Mouse (Mus musculus) embryonic fibroblast, embryonic 13.5 days (primary cell): ENCODE measurements around the gene Selenon. TPM values are rescaled to one million over a fixed set of nuclear protein-coding genes. Genes with fewer than 3 reads are reported as not detected.

Source experiments
- H3K27ac ChIP-seq: 2 replicates; pipeline ENCODE4 v1.5.1; 2012; ENCODE audit warnings: low read length, control low read depth, inconsistent platforms; ENCODE audit not compliant: insufficient read depth
- H3K4me1 ChIP-seq: 2 replicates; pipeline ENCODE4 v1.6.1; 2011; ENCODE audit warnings: low read length; ENCODE audit not compliant: control insufficient read depth, insufficient read depth
- H3K4me3 ChIP-seq: 2 replicates; pipeline ENCODE4 v1.5.1; 2011; ENCODE audit warnings: mild to moderate bottlenecking, control low read depth, low read length; ENCODE audit not compliant: insufficient read depth
- CTCF ChIP-seq: IDR thresholded peaks from 2 replicates; pipeline ENCODE4 v1.5.1; 2011; ENCODE audit warnings: mild to moderate bottlenecking, control low read depth, low read length, moderate library complexity, borderline replicate concordance; ENCODE audit not compliant: insufficient read depth
- POLR2A ChIP-seq: IDR thresholded peaks from 2 replicates; pipeline ENCODE4 v1.6.1; 2011; ENCODE audit warnings: low read depth, mild to moderate bottlenecking, control low read depth, low read length, moderate library complexity
- polyA plus RNA-seq: library from polyadenylated mRNA; stranded (reverse); fragments of >200 nt; gene quantifications from 2 replicates; pipeline ENCODE4 v1.2.4, GENCODE M21; 2011; ENCODE audit warnings: low read depth; ENCODE audit not compliant: missing spikeins, insufficient read length

Gene Selenon
- polyA plus RNA-seq, 1 experiment: 98.0 TPM

DNA sequence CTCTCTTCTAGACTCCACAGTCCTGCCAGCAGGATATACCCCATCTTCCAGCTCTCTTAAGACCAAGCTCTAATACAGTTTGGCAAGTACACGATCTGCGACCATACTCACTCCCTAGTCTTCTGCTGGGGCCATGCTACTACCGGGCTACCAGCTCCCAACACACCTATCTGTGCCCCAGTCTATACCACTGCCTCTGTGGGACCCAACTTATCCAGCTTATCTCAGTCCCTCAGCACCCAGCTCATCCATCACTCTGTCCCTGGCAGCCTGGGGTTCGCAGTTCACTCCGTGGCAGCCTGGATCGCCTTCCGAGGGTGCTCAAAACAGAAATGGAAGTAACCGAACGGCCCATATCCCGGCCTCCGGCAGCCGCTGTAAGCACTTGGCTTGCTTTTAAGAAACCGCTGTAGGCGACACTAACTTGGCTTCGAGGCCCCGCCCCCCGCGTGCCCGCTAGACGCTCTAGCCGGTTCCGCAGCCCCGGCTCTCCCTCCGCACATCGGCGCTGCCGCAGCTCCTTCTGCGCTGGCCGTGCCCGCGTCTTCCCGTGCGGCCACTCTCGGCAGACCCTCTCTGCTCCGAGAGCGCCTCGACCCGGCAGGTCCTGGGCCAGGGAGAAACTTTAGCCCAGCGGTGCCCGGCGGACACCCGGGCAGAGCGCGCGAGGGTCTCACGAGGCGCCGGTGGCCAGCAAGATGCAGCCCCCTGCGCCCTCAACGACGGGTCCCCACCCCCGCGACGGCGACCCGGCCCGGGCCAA is 17.7 kb downstream of the Selenon start:
- H3K4me3 ChIP-seq: peak overlapping the region; percentile 70
- peak overlapping the region; percentile 45 for H3K27ac ChIP-seq
- TF ChIP-seq CTCF: no peak
- peak; percentile 32; the same call in 1 of the 2 replicates for TF ChIP-seq POLR2A
- H3K4me1 ChIP-seq: peaks cover 4% of the 10 kb centered on the region; the same call in 1 of the 2 replicates

DNA sequence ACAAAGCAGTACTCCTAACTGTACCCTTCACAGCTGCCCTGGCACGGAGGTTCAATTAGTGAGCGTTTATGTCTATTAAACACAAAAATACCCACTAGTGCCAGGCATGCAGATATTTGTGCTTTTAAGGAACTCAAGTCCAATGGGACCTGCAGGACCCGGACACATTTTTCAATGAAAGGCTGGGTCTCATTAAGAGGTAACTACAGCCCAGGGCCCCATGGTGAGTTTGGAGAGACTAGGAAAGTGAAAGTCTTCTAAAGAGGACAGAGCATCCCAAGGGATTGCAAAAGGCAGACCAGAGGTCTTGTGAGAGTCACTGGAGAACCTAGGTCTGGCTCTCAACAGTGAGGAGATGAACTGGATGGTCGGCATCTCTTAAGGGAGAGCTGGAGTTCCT is 18.5 kb downstream of the Selenon start:
- H3K27ac ChIP-seq: no peak overlapping the region
- peak overlapping the region; percentile 70 for H3K4me3 ChIP-seq
- H3K4me1 ChIP-seq: peaks cover 4% of the 10 kb centered on the region; the same call in 1 of the 2 replicates
- TF ChIP-seq CTCF (no peak), POLR2A (no peak)

DNA sequence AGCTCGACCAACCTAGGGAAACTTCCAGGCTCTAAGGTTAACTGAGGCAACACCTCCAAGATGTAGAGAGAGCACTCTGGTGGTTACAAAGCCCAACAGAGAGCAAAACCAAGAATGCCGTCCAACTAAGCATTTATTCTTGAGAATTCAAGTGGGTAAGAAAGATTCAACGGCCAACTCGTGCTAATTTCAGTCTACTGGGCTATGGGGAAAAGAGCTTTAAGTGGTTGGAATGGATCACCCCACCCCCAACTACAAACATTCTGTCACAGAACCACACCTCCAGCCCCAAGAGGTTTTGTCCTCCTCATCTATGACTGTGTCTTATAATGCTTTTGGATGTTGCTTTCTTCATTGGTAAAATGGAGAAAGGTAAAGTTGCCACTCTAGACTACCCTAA is 19.0 kb downstream of the Selenon start:
- TF ChIP-seq POLR2A: no peak
- TF ChIP-seq CTCF: no peak

DNA sequence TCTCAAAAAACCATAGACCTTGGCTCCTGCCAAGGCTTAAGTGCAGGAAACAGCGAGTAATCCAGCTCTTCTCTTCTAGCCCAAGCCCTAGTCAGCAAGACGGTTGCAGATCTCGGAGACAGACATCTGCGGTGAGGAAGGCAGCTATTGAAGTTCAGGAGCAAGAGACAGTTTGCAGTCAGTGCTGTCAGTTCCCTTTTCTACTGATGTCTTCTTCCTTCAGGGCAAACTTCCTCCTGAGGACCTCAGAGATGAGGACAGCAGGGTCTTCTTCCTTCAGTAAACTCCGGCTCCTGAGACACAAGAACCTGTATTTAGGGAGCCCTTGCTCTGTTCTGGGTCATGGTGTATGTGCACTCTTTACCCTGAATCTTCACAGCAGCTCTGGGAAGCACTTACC is 25.7 kb downstream of the Selenon start:
- no peak overlapping the region for H3K27ac ChIP-seq
- no peaks in the 10 kb centered on the region for H3K4me1 ChIP-seq
- H3K4me3 ChIP-seq: no peak overlapping the region
- no peak for TF ChIP-seq CTCF
- no peak for TF ChIP-seq POLR2A

More for the DNA sequence above, 19.0 kb downstream of the Selenon start:
- Histone ChIP-seq H3K27ac (no peak overlapping the region), H3K4me3 (no peak overlapping the region), H3K4me1 (peaks cover 4% of the 10 kb centered on the region; the same call in 1 of the 2 replicates)

DNA sequence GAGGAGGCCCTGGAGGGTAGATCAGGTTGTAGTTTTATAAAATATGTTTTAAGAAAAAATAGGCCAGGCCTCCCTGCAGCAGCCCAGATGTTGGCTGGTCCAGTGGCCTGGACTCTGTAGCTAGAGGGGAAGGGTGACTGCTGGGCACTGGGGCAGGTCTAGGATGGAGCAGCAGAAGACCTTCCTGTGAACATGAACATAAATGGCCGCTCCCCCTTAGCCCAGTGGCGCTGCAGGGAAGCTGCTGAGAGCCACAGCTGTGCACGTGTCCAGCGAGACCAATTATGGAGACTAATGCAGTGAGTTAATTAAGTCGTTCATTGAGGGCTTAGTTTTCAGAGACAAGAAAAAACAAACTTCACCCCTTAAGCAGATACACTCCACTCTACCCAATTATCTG is 26.2 kb downstream of the Selenon start:
- no peak overlapping the region for H3K27ac ChIP-seq
- H3K4me3 ChIP-seq: no peak overlapping the region
- no peak for TF ChIP-seq POLR2A
- no peak for TF ChIP-seq CTCF
- no peaks in the 10 kb centered on the region for H3K4me1 ChIP-seq

DNA sequence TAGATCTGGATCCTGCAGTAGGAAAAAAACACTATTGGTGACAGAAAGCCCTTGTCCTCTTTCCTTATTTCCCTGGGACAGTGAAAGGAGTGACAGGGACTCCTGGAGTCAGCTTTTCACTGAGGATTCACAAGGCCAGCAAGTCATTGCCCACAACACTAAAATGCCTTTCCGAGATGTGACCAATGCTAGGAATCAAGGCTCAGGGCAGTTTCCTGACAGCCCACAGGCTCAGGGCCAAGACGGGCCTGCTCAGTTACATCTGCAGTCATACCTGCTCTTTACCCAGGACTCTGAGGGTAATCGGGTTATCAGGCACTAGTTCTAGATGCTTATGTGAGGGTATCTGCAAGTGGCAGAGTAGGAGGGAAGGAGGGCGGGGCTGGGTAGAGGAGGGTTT is 28.5 kb downstream of the Selenon start:
- H3K4me1 ChIP-seq: no peaks in the 10 kb centered on the region
- H3K27ac ChIP-seq: no peak overlapping the region
- TF ChIP-seq CTCF: no peak
- no peak for TF ChIP-seq POLR2A
- H3K4me3 ChIP-seq: no peak overlapping the region

DNA sequence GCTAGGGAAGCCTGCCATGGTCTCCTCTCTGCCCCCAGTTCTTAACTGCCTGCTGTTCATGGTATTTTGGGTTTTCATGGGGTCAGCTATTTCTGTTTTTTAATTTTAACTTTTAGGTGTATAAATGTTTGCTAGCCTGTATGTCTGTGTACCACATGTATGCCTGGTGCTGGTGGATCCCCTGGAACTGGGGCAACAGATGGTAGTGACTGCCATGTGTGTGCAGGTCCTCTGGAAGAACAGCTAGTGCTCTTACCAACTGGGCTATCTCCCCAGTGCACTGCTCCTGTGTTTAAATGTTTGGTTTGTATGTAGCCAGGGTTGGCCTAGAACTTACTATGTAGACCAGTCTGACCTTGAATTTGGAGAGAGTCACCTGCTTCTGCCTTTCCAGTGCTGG is 32.7 kb downstream of the Selenon start:
- Histone ChIP-seq H3K4me3 (no peak overlapping the region), H3K27ac (no peak overlapping the region), H3K4me1 (peaks cover 7% of the 10 kb centered on the region; the same call in 1 of the 2 replicates)
- no peak for TF ChIP-seq POLR2A
- TF ChIP-seq CTCF: no peak

DNA sequence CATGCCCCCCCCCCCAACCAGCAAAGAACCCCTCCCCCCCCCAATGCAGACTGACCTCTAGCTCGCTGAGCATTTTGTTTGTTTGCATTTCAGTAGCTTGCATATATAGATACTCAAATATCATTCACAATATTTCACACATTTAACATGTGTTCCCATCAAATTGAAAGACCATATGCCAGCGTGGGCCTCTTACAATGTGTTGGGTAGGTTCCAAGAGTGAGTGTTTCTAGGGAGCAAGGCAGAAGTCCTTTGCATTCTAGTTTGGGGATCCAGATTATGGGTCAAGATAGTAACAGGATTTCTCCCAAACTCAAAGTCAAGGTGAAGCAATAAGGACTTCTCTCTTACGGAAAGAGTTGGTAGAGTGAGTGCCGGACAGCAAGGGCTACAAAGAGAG is 33.4 kb downstream of the Selenon start:
- no peak for TF ChIP-seq CTCF
- no peak for TF ChIP-seq POLR2A
- Histone ChIP-seq H3K27ac (no peak overlapping the region), H3K4me1 (peaks cover 7% of the 10 kb centered on the region; the same call in 1 of the 2 replicates), H3K4me3 (no peak overlapping the region)

DNA sequence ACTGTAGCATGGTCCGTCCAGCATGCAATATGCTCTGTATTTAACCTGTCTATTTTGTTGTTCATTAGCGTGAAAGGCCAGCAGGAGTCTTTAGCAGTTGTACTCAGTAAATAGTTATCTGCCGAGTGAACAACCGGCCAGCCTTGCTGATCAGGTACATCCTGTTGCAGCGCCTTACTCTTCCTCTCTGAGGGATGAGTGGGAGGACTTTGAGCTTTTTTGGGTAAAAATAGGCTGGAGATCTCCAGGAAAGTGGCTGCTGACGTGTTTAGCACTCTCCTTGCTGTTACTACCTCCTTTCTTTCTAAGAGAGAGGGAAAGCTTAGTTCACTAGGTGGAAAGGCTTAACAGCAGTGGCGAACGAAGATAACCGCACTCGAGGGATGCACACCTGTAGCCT is 34.2 kb downstream of the Selenon start:
- TF ChIP-seq POLR2A (no peak), CTCF (no peak)
- peak overlapping the region; percentile 88; the same call in 1 of the 2 replicates for H3K27ac ChIP-seq
- no peak overlapping the region for H3K4me3 ChIP-seq
- peaks cover 7% of the 10 kb centered on the region; the same call in 1 of the 2 replicates for H3K4me1 ChIP-seq

DNA sequence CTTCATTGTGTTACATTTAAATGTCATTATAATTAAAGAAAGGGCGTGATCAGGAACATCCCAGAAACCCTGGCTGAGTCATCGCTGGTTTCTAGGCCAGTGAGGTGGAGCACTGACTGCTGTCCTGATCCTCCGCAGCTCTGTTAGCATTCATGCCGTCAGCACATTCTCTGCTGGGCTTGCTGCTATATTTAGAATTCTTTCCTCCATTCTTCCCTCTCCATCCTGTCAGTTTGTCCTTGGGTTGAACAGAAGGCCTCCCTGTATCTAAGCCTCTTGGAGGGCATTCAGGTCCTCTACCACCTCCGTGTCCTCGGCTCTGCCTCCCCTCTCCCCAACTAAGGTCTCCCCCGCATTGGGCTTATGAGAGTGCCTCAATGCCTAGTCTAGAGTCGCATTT is 35.0 kb downstream of the Selenon start:
- TF ChIP-seq CTCF: no peak
- no peak for TF ChIP-seq POLR2A
- Histone ChIP-seq H3K4me1 (peaks cover 7% of the 10 kb centered on the region; the same call in 1 of the 2 replicates), H3K27ac (peak overlapping the region; percentile 88), H3K4me3 (no peak overlapping the region)
